Mouse (Mus musculus): Measurements from ENCODE around the gene Fcna. TPM values are rescaled to one million over a fixed set of nuclear protein-coding genes. Genes with fewer than 3 reads are reported as not detected.

Gene Fcna
- total and polyA plus RNA-seq, 3 experiments, result 0.21 TPM; not detected in 2

- Histone ChIP-seq H3K4me1 (ENCODE audit: control insufficient read depth in 1 of 2, insufficient read depth in 2 of 2, low read length in 2 of 2) (no peaks in the 10 kb centered on the region), H3K9ac (ENCODE audit: control insufficient read depth, low read depth, low read length, poor library complexity, severe bottlenecking) (no peak overlapping the region), H3K27me3 (ENCODE audit: control insufficient read depth in 1 of 2, insufficient read depth in 2 of 2, low read length in 2 of 2) (peaks cover 10 to 20% of the 10 kb centered on the region in 2 experiments; a peak in 3 of 4 replicates), H3K36me3 (ENCODE audit: control insufficient read depth in 1 of 2, insufficient read depth in 2 of 2, low read length in 2 of 2) (no peaks in the 10 kb centered on the region), H3K9me3 (replicated peaks; ENCODE audit: insufficient read depth, low read length) (no peaks in the 10 kb centered on the region), H3K79me2 (ENCODE audit: control insufficient read depth, insufficient read depth, low read length, poor library complexity) (no peaks in the 10 kb centered on the region), H3K4me3 (ENCODE audit: control insufficient read depth in 1 of 2, insufficient read depth in 1 of 2, low read depth in 2 of 2, low read length in 2 of 2) (no peak overlapping the region), H3K27ac (ENCODE audit: control insufficient read depth, low read depth, low read length) (no peak overlapping the region)
- no peak for DNase-seq (ENCODE audit: low read depth, low spot score)
- TF ChIP-seq JUND (IDR thresholded peaks at IDR 0.05; ENCODE audit: low read depth, low read length) (no peak), GATA1 (IDR thresholded peaks at IDR 0.05; ENCODE audit: low read depth, low read length) (no peak), TBP (IDR thresholded peaks at IDR 0.05; ENCODE audit: low read depth, low read length) (no peak), USF2 (IDR thresholded peaks at IDR 0.05; ENCODE audit: borderline replicate concordance in 1 of 2, insufficient read depth in 1 of 2, low read depth in 1 of 2, low read length in 2 of 2) (no peak), SIN3A (IDR thresholded peaks at IDR 0.05; ENCODE audit: low read length) (no peak), MXI1 (IDR thresholded peaks at IDR 0.05; ENCODE audit: low read depth, low read length) (no peak), POLR2A (IDR thresholded peaks at IDR 0.05; ENCODE audit: control insufficient read depth in 1 of 2, insufficient read depth in 1 of 2, low read depth in 1 of 2, low read length in 2 of 2, poor library complexity in 1 of 2) (no peak), MAFK (IDR thresholded peaks at IDR 0.05; ENCODE audit: borderline replicate concordance, low read depth, low read length) (no peak), ETS1 (IDR thresholded peaks at IDR 0.05; ENCODE audit: low read depth, low read length) (no peak), EP300 (IDR thresholded peaks at IDR 0.05; ENCODE audit: low read depth in 1 of 2, low read length in 2 of 2) (no peak), NRF1 (IDR thresholded peaks at IDR 0.05; ENCODE audit: insufficient read depth, low read depth, low read length, poor library complexity, severe bottlenecking) (no peak), GABPA (IDR thresholded peaks at IDR 0.05; ENCODE audit: low read depth, low read length) (no peak), USF1 (IDR thresholded peaks at IDR 0.05; ENCODE audit: low read depth, low read length) (no peak)
Observed at GRCm38 (mm10) chr2:25654502-25654901, 26.7 kb upstream of the Fcna start.

DNA sequence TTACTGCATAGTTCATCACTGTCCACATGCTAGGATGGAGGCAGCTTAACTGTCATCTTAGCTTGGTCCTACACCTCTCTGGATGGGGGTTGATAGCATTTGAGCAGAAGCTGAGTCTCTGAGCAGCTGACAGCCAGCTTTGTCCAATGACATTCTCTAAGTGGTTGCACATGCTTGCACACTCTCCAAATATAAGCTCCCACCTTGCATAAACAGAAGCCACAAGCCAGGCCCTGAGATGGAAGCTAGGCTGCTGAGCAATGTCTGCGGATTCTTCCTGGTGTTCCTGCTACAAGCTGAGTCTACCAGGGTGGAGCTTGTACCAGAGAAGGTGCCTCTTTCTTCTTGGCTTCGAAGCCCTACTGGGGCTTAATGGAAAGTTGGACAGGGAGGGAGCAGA lies 25.1 kb upstream of the Fcna start, which contains the start of gene Lcn8:
Lcn8 (plus strand) TSS at position 219 of the 400 bp plus-strand sequence.
- Histone ChIP-seq H3K9ac (ENCODE audit: control insufficient read depth, low read depth, low read length, poor library complexity, severe bottlenecking) (no peak within 1 kb of the TSS), H3K9me3 (replicated peaks; ENCODE audit: insufficient read depth, low read length) (no peaks in the 10 kb centered on the region), H3K27ac (ENCODE audit: control insufficient read depth, low read depth, low read length) (no peak within 1 kb of the TSS), H3K4me1 (ENCODE audit: control insufficient read depth in 1 of 2, insufficient read depth in 2 of 2, low read length in 2 of 2) (no peaks in the 10 kb centered on the region), H3K79me2 (ENCODE audit: control insufficient read depth, insufficient read depth, low read length, poor library complexity) (no peaks in the 10 kb centered on the region), H3K27me3 (ENCODE audit: control insufficient read depth in 1 of 2, insufficient read depth in 2 of 2, low read length in 2 of 2) (peaks cover 8 to 20% of the 10 kb centered on the region in 2 experiments; a peak in 3 of 4 replicates), H3K36me3 (ENCODE audit: control insufficient read depth in 1 of 2, insufficient read depth in 2 of 2, low read length in 2 of 2) (no peaks in the 10 kb centered on the region), H3K4me3 (ENCODE audit: control insufficient read depth in 1 of 2, insufficient read depth in 1 of 2, low read depth in 2 of 2, low read length in 2 of 2) (no peak within 1 kb of the TSS)
- no peak for TF ChIP-seq SMC3 (IDR thresholded peaks at IDR 0.05; ENCODE audit: low read depth, low read length)
- TF ChIP-seq POLR2A (IDR thresholded peaks at IDR 0.05; ENCODE audit: control insufficient read depth in 1 of 2, insufficient read depth in 1 of 2, low read depth in 1 of 2, low read length in 2 of 2, poor library complexity in 1 of 2), result no peak
- no peak for DNase-seq (ENCODE audit: low read depth, low spot score)

DNA sequence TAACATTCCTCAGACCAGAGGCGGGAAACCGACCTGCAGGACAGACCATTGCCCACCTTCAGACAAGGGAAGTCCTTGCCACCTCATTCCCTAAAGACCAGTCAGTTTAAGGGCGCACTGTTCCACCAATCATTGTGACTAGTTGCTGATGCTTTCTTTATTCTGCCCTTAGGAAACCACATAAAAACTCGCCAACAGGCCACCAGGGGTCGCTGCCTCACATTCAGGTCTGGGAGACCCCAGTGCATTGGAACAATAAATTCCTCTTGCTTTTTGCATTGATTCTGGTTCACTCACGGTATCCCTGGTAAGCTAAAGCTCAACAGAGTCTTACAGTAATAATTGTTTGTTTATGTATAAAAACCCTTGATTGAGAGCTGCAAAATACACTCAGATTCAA lies 12.1 kb upstream of the Fcna start:
- no peaks in the 10 kb centered on the region for H3K4me1 ChIP-seq (ENCODE audit: control insufficient read depth in 1 of 2, insufficient read depth in 2 of 2, low read length in 2 of 2)
- no peaks in the 10 kb centered on the region for H3K36me3 ChIP-seq (ENCODE audit: control insufficient read depth in 1 of 2, insufficient read depth in 2 of 2, low read length in 2 of 2)
- peak; percentile 57 for DNase-seq (ENCODE audit: low read depth, low spot score)
- H3K9me3 ChIP-seq (replicated peaks; ENCODE audit: insufficient read depth, low read length), result no peaks in the 10 kb centered on the region
- H3K4me3 ChIP-seq (ENCODE audit: control insufficient read depth in 1 of 2, insufficient read depth in 1 of 2, low read depth in 2 of 2, low read length in 2 of 2), result no peak overlapping the region
- H3K27me3 ChIP-seq (ENCODE audit: control insufficient read depth in 1 of 2, insufficient read depth in 2 of 2, low read length in 2 of 2), result peaks cover 0 to 4% of the 10 kb centered on the region in 2 experiments; a peak in 1 of 4 replicates
- H3K9ac ChIP-seq (ENCODE audit: control insufficient read depth, low read depth, low read length, poor library complexity, severe bottlenecking), result no peak overlapping the region
- H3K27ac ChIP-seq (ENCODE audit: control insufficient read depth, low read depth, low read length), result no peak overlapping the region
- no peaks in the 10 kb centered on the region for H3K79me2 ChIP-seq (ENCODE audit: control insufficient read depth, insufficient read depth, low read length, poor library complexity)
- TF ChIP-seq USF1 (IDR thresholded peaks at IDR 0.05; ENCODE audit: low read depth, low read length) (no peak), TAL1 (IDR thresholded peaks at IDR 0.05; ENCODE audit: low read length) (no peak), MYC (IDR thresholded peaks at IDR 0.05; ENCODE audit: low read depth, low read length) (no peak), SMC3 (IDR thresholded peaks at IDR 0.05; ENCODE audit: low read depth, low read length) (peak; percentile 36), E2F4 (IDR thresholded peaks at IDR 0.05; ENCODE audit: borderline replicate concordance, low read depth, low read length) (no peak), HCFC1 (IDR thresholded peaks at IDR 0.05; ENCODE audit: low read depth, low read length) (no peak), POLR2A (IDR thresholded peaks at IDR 0.05; ENCODE audit: control insufficient read depth in 1 of 2, insufficient read depth in 1 of 2, low read depth in 1 of 2, low read length in 2 of 2, poor library complexity in 1 of 2) (no peak), USF2 (IDR thresholded peaks at IDR 0.05; ENCODE audit: borderline replicate concordance in 1 of 2, insufficient read depth in 1 of 2, low read depth in 1 of 2, low read length in 2 of 2) (no peak), CTCF (IDR thresholded peaks at IDR 0.05 in 2 of 3, conservative IDR thresholded peaks at IDR 0.05 in 1 of 3; ENCODE audit: control insufficient read depth in 1 of 3, insufficient read depth in 1 of 3, low read depth in 2 of 3, low read length in 3 of 3, poor library complexity in 1 of 3, severe bottlenecking in 1 of 3) (peak; percentile 67 to 85 (median 73)), MXI1 (IDR thresholded peaks at IDR 0.05; ENCODE audit: low read depth, low read length) (no peak), CHD2 (IDR thresholded peaks at IDR 0.05; ENCODE audit: low read length) (no peak), POLR2AphosphoS5 (IDR thresholded peaks at IDR 0.05; ENCODE audit: borderline replicate concordance, low read depth, low read length) (no peak), MAX (IDR thresholded peaks at IDR 0.05; ENCODE audit: low read length) (no peak), EP300 (IDR thresholded peaks at IDR 0.05; ENCODE audit: low read depth in 1 of 2, low read length in 2 of 2) (no peak), RAD21 (IDR thresholded peaks at IDR 0.05; ENCODE audit: low read depth, low read length) (peak; percentile 21; the same call in 1 of the 2 replicates), TCF12 (IDR thresholded peaks at IDR 0.05; ENCODE audit: low read depth, low read length) (no peak)
